Mouse (Mus musculus): ENCODE data around the gene Zer1.

- TF ChIP-seq CTCF (conservative IDR thresholded peaks at IDR 0.05; ENCODE audit: low read length), result no peak
- no peak for TF ChIP-seq NANOG (IDR thresholded peaks at IDR 0.05; ENCODE audit: borderline replicate concordance, low read length)
- TF ChIP-seq POU5F1 (IDR thresholded peaks at IDR 0.05; ENCODE audit: borderline replicate concordance, low read length), result no peak
Measured at GRCm38 (mm10) chr2:30078349-30078712, 46.1 kb downstream of the Zer1 start.

Measured in E14TG2a.4 (cell line).